Mouse (Mus musculus) colon, adult 2 months (tissue): ENCODE results near the gene Angptl8. TPM values are rescaled to one million over a fixed set of nuclear protein-coding genes. Genes with fewer than 3 reads are reported as not detected.

Experiments
- polyA plus RNA-seq: library from polyadenylated mRNA; depleted of rRNA; stranded (reverse); fragments of >200 nt; gene quantifications from 2 replicates; pipeline ENCODE4 v1.2.3, GENCODE M21; 2012; rRNA removed

The Angptl8 gene
- 3.7 TPM in 2 replicates for polyA plus RNA-seq

GRCm38 (mm10) chr9:21835258-21835912, at the start of gene Angptl8:
Gene Angptl8, plus strand, starts transcription at chr9:21835510.

DNA sequence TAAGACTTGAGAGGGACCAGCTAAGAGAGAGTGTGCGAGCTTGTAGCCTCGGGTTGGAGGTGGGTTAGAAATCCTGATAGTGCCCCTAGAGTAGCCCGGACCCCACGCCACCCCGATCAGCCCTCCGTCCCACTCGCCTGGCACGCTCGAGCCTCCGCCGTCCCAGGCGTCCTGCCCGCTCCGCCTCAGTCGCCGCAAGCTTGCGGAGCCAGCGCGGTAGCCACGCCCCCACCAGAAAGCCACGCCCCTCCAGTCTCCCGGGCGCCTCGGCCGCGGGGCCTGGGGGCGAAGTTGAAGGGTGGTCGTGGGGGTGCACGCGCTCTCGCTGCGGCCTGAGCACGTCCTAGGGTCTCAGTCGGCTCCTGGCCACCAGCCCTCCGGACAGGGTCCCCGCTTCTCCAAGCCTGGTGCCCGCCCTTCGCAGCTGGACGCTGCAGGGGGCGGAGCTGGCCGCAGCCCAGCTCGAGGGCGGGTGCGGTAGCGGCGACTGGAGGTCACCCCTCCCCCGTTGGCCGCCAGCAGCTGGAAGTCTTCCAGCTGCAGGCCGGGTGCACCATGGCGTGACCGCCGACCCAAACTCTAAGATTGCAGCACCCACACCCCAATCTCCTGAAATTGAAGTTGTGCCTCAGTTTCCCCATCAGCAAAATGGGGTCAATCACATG, 36.8 kb upstream of the Angptl8 start, which contains the start of gene Kank2:
Gene Kank2 (minus strand): TSS at position 400 of the 665 bp plus-strand sequence.

GRCm38 (mm10) chr9:21852128-21853091, 17.1 kb downstream of the Angptl8 start, which contains the start of gene Dock6:
Gene Dock6, minus strand, starts transcription at chr9:21852635.

Other genes starting within 250 kb of the Angptl8 start
- gene Timm29, start 242.8 kb upstream of the Angptl8 start, polyA plus RNA-seq = 19.7 and 21.7 TPM in 2 replicates
- gene Yipf2, start 242.7 kb upstream of the Angptl8 start, polyA plus RNA-seq = 50.1 and 62.0 TPM in 2 replicates
- 40.3 and 42.5 TPM in 2 replicates for gene Smarca4, start 219.3 kb upstream of the Angptl8 start, polyA plus RNA-seq
- 118 and 138 TPM in 2 replicates for gene Ldlr, start 112.0 kb upstream of the Angptl8 start, polyA plus RNA-seq
- 16.7 and 19.3 TPM in 2 replicates for gene Spc24, start 75.2 kb upstream of the Angptl8 start, polyA plus RNA-seq
- 70.7 and 71.0 TPM in 2 replicates for gene Kank2, start 36.8 kb upstream of the Angptl8 start, polyA plus RNA-seq
- 98.9 and 106 TPM in 2 replicates for gene Dock6, start 17.1 kb downstream of the Angptl8 start, polyA plus RNA-seq
- 231 and 273 TPM in 2 replicates for gene Rab3d, start 82.7 kb downstream of the Angptl8 start, polyA plus RNA-seq
- 3.5 and 4.3 TPM in 2 replicates for gene Ccdc159, start 92.0 kb downstream of the Angptl8 start, polyA plus RNA-seq
- gene Tmem205, start 92.0 kb downstream of the Angptl8 start, polyA plus RNA-seq = 140 and 146 TPM in 2 replicates
- gene Plppr2, start 101.5 kb downstream of the Angptl8 start, polyA plus RNA-seq = 14.2 and 16.6 TPM in 2 replicates
- 10.7 and 11.4 TPM in 2 replicates for gene Swsap1, start 120.2 kb downstream of the Angptl8 start, polyA plus RNA-seq
- 2.7 and 3.2 TPM in 2 replicates for gene Epor, start 128.0 kb downstream of the Angptl8 start, polyA plus RNA-seq
- 19.5 and 21.6 TPM in 2 replicates for gene Rgl3, start 153.9 kb downstream of the Angptl8 start, polyA plus RNA-seq
- gene Ccdc151, start 167.1 kb downstream of the Angptl8 start, polyA plus RNA-seq = 0.09 and 0.17 TPM in 2 replicates
- 93.8 and 123 TPM in 2 replicates for gene Prkcsh, start 167.3 kb downstream of the Angptl8 start, polyA plus RNA-seq
- gene Elavl3, start 216.5 kb downstream of the Angptl8 start, polyA plus RNA-seq = 1.0 and 1.1 TPM in 2 replicates
- gene Gm49318, start 235.7 kb downstream of the Angptl8 start, polyA plus RNA-seq = not detected in 2 replicates
- gene Zfp653, start 235.9 kb downstream of the Angptl8 start, polyA plus RNA-seq = 15.4 and 17.0 TPM in 2 replicates
- 36.5 and 42.9 TPM in 2 replicates for gene Ecsit, start 249.9 kb downstream of the Angptl8 start, polyA plus RNA-seq